Mouse (Mus musculus) erythroblast, embryonic 14.5 days (primary cell): ENCODE measurements around the gene Meis3. TPM values are rescaled to one million over a fixed set of nuclear protein-coding genes. Genes with fewer than 3 reads are reported as not detected.

Experiments
- H3K27me3 ChIP-seq: 2 replicates; pipeline ENCODE4 v1.6.1; 2012; ENCODE audit warnings: inconsistent platforms; ENCODE audit not compliant: control insufficient read depth
- H3K36me3 ChIP-seq: 2 replicates; pipeline ENCODE4 v1.6.1; 2012; ENCODE audit warnings: mild to moderate bottlenecking, inconsistent platforms; ENCODE audit not compliant: control insufficient read depth
- H3K4me1 ChIP-seq: 2 replicates; pipeline ENCODE4 v1.6.1; 2012; ENCODE audit warnings: inconsistent platforms; ENCODE audit not compliant: control insufficient read depth
- H3K4me3 ChIP-seq: replicated peaks from 2 replicates; pipeline ENCODE3; 2012; ENCODE audit warnings: moderate library complexity, mild to moderate bottlenecking, inconsistent platforms
- H3K9me3 ChIP-seq: 2 replicates; pipeline ENCODE4 v1.6.1; 2012; ENCODE audit warnings: low read length, inconsistent platforms, mixed read lengths; ENCODE audit not compliant: control insufficient read depth
- GATA1 ChIP-seq: IDR thresholded peaks from 2 replicates; pipeline ENCODE4 v1.6.1; 2012; ENCODE audit warnings: low read length, inconsistent platforms, mixed read lengths
- TAL1 ChIP-seq: IDR thresholded peaks from 3 replicates; pipeline ENCODE4 v1.6.1; 2012; ENCODE audit warnings: low read length, inconsistent platforms, mixed read lengths
- polyA plus RNA-seq: library from polyadenylated mRNA; stranded (reverse); fragments of >175 nt; gene quantifications from 2 replicates; pipeline ENCODE4 v1.2.3, GENCODE M21; 2012

Meis3 gene
- polyA plus RNA-seq, 1 experiment: 0.07 TPM

- H3K27me3 ChIP-seq: peaks cover 23% of the 10 kb centered on the region
- TF ChIP-seq TAL1 (no peak), GATA1 (no peak)
- no peaks in the 10 kb centered on the region for H3K9me3 ChIP-seq
- H3K36me3 ChIP-seq: no peaks in the 10 kb centered on the region
- H3K4me1 ChIP-seq: no peaks in the 10 kb centered on the region; the same call in 1 of the 2 replicates
- no peak overlapping the region for H3K4me3 ChIP-seq
These were observed 19.6 kb upstream of the Meis3 start for GRCm38 (mm10) chr7:16155132-16155872.

- Histone ChIP-seq H3K4me3 (no peak overlapping the region), H3K4me1 (peaks cover 3% of the 10 kb centered on the region; the same call in 1 of the 2 replicates), H3K9me3 (no peaks in the 10 kb centered on the region), H3K36me3 (no peaks in the 10 kb centered on the region), H3K27me3 (peaks cover 23% of the 10 kb centered on the region)
- no peak for TF ChIP-seq TAL1
- no peak for TF ChIP-seq GATA1
These were observed 18.7 kb upstream of the Meis3 start for GRCm38 (mm10) chr7:16156105-16156714.

DNA sequence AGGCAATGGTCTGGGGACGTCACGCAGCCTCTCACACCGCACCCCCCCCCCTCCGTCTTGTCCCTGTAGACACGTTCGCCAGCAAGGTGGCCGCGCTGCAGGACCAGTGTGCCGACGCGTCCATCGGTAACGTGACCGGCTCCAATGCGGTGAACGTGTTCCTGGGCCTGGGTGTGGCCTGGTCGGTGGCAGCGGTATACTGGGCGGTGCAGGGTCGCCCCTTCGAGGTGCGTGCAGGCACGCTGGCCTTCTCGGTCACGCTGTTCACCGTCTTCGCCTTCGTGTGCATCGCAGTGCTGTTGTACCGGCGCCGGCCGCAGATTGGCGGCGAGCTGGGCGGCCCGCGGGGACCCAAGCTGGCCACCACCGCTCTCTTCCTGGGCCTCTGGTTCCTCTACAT, 16.2 kb upstream of the Meis3 start:
- TF ChIP-seq TAL1 (no peak), GATA1 (no peak)
- Histone ChIP-seq H3K36me3 (no peaks in the 10 kb centered on the region), H3K4me3 (no peak overlapping the region), H3K4me1 (peaks cover 3% of the 10 kb centered on the region; the same call in 1 of the 2 replicates), H3K9me3 (no peaks in the 10 kb centered on the region), H3K27me3 (peaks cover 23% of the 10 kb centered on the region)

DNA sequence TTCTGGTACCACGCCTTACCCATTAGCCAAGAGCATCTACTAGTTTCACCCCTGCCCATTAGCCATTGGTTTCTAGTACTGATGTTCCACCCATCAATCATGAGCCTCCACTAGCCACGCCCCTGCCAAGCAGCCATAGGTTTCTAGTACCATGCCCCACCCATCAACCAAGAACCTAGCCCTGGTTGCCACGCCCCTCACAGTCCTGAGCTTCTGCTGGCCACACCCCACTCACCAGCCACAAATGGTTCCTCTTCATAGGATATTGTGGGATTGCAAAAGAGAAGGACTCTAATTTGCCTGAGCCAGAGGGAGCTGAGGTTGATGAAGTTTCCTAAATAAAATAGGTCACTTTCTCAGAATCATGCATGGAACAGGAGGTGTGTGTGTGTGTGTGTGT, 14.2 kb upstream of the Meis3 start:
- no peak overlapping the region for H3K4me3 ChIP-seq
- H3K27me3 ChIP-seq: peaks cover 23% of the 10 kb centered on the region
- H3K36me3 ChIP-seq: no peaks in the 10 kb centered on the region
- H3K9me3 ChIP-seq: no peaks in the 10 kb centered on the region
- peaks cover 3% of the 10 kb centered on the region; the same call in 1 of the 2 replicates for H3K4me1 ChIP-seq
- no peak for TF ChIP-seq GATA1
- TF ChIP-seq TAL1: no peak

GRCm38 (mm10) chr7:16161302-16161701, 13.6 kb upstream of the Meis3 start:
- TF ChIP-seq GATA1 (no peak), TAL1 (no peak)
- peaks cover 23% of the 10 kb centered on the region for H3K27me3 ChIP-seq

GRCm38 (mm10) chr7:16162036-16162435, 12.9 kb upstream of the Meis3 start:
- no peak overlapping the region for H3K4me3 ChIP-seq
- peaks cover 22% of the 10 kb centered on the region for H3K27me3 ChIP-seq
- H3K9me3 ChIP-seq: no peaks in the 10 kb centered on the region
- TF ChIP-seq TAL1 (no peak), GATA1 (no peak)
- peaks cover 3% of the 10 kb centered on the region; the same call in 1 of the 2 replicates for H3K4me1 ChIP-seq
- no peaks in the 10 kb centered on the region for H3K36me3 ChIP-seq

More at GRCm38 (mm10) chr7:16161302-16161701, 13.6 kb upstream of the Meis3 start:
- no peak overlapping the region for H3K4me3 ChIP-seq
- H3K9me3 ChIP-seq: no peaks in the 10 kb centered on the region
- peaks cover 3% of the 10 kb centered on the region; the same call in 1 of the 2 replicates for H3K4me1 ChIP-seq
- no peaks in the 10 kb centered on the region for H3K36me3 ChIP-seq

- Histone ChIP-seq H3K4me1 (no peaks in the 10 kb centered on the region), H3K36me3 (no peaks in the 10 kb centered on the region), H3K9me3 (peaks cover 8% of the 10 kb centered on the region), H3K4me3 (no peak overlapping the region), H3K27me3 (peaks cover 54% of the 10 kb centered on the region)
- no peak for TF ChIP-seq TAL1
- no peak for TF ChIP-seq GATA1
These were observed 2.7 kb upstream of the Meis3 start for GRCm38 (mm10) chr7:16172141-16172581.

DNA sequence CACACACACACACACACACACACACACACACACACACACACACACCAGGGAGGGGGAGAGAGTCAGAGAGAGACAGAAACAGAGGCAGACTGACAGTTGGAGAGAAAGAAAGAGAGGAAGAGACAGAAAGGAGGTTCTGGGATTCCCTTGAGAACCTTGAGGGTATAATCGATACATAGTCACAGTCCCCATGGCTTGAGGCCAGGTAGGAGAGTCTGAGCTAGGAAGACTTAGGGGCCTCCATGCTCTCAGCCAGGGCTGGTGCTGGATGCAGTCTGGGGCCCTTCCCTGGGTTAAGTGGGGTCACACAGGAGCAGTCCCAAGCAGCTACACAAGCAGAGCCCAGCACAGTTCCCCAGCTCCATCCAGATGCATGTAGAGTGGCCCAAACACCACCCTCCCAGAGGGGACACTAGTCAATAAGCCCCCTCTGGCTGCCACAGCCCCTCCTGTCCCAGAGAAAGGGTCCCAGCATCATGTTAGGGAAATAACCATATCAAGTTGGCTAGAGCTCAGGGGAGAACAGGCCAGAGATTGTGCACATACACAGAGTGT, 2.2 kb upstream of the Meis3 start:
- no peak for TF ChIP-seq TAL1
- no peak for TF ChIP-seq GATA1
- no peaks in the 10 kb centered on the region for H3K36me3 ChIP-seq
- H3K4me3 ChIP-seq: no peak overlapping the region
- H3K27me3 ChIP-seq: peaks cover 57% of the 10 kb centered on the region
- no peaks in the 10 kb centered on the region for H3K4me1 ChIP-seq
- H3K9me3 ChIP-seq: peaks cover 5% of the 10 kb centered on the region

GRCm38 (mm10) chr7:16173146-16173545, 1.7 kb upstream of the Meis3 start:
- H3K4me3 ChIP-seq: no peak overlapping the region
- peaks cover 57% of the 10 kb centered on the region for H3K27me3 ChIP-seq
- H3K4me1 ChIP-seq: no peaks in the 10 kb centered on the region
- no peak for TF ChIP-seq TAL1
- no peak for TF ChIP-seq GATA1
- H3K36me3 ChIP-seq: no peaks in the 10 kb centered on the region
- H3K9me3 ChIP-seq: 0 out of 2 replicates have a peak, but pooled peaks cover 2% of the 10 kb centered on the region
